In genomic region chr11:116642681-116643578, GRCm38 (mm10) we compare ENCODE assay signal across 8 mouse cellular contexts. TPM values are rescaled to one million over a fixed set of nuclear protein-coding genes. Genes with fewer than 3 reads are reported as not detected.
DNase-seq lines count a peak whose midpoint lies in the region; ATAC-seq lines count a peak whose summit lies in the region.

No protein-coding gene starts in this region.

- H3K4me3 ChIP-seq in forebrain, embryonic 11.5 days (ENCODE audit: low read depth, low read length) = peak overlapping the region; percentile 21; the same call in 1 of the 2 replicates
- H3K4me3 ChIP-seq in heart, embryonic 15.5 days = peak overlapping the region; percentile 12; the same call in 1 of the 2 replicates
- no peak overlapping the region for H3K4me3 ChIP-seq in liver, embryonic 13.5 days (replicated peaks)
- peak overlapping the region; percentile 18; the same call in 1 of the 2 replicates for H3K4me3 ChIP-seq in neural tube, embryonic 12.5 days
- H3K4me3 ChIP-seq in stomach, embryonic 16.5 days (replicated peaks; ENCODE audit: low read length) = no peak overlapping the region

- peak overlapping the region; percentile 58 for H3K4me2 ChIP-seq in forebrain, embryonic 11.5 days (ENCODE audit: low read depth, low read length, severe bottlenecking)
- peak overlapping the region; percentile 50 for H3K4me2 ChIP-seq in heart, embryonic 15.5 days
- peak overlapping the region; percentile 34; the same call in 1 of the 2 replicates for H3K4me2 ChIP-seq in liver, embryonic 13.5 days
- H3K4me2 ChIP-seq in neural tube, embryonic 12.5 days (replicated peaks) = peak overlapping the region; percentile 55
- peak overlapping the region; percentile 36 for H3K4me2 ChIP-seq in stomach, embryonic 16.5 days (ENCODE audit: low read depth, low read length)

- H3K27ac ChIP-seq in forebrain, embryonic 11.5 days (ENCODE audit: low read depth, low read length) = no peak overlapping the region
- H3K27ac ChIP-seq in heart, embryonic 15.5 days = no peak overlapping the region
- H3K27ac ChIP-seq in liver, embryonic 13.5 days = no peak overlapping the region
- H3K27ac ChIP-seq in neural tube, embryonic 12.5 days = no peak overlapping the region
- H3K27ac ChIP-seq in stomach, embryonic 16.5 days (ENCODE audit: low read length) = no peak overlapping the region

- peak; percentile 65 for ATAC-seq in CD4-positive, CD25-positive, alpha-beta regulatory T cell, adult 4 months
- peak; percentile 77 for ATAC-seq in forebrain, embryonic 11.5 days (replicated peaks; ENCODE audit: low FRiP score)
- ATAC-seq in heart, embryonic 15.5 days (replicated peaks; ENCODE audit: insufficient number of reproducible peaks, insufficient read depth, low FRiP score, low read depth) = peak; percentile 36
- ATAC-seq in liver, embryonic 13.5 days (ENCODE audit: low read depth) = peak; percentile 7; the same call in 1 of the 2 replicates
- ATAC-seq in neural tube, embryonic 12.5 days (ENCODE audit: low FRiP score, low read depth) = peak; percentile 79
- ATAC-seq in stomach, embryonic 16.5 days (ENCODE audit: insufficient read depth, low FRiP score) = no peak; the same call in 1 of the 2 replicates

- no peaks in the 10 kb centered on the region for H3K36me3 ChIP-seq in forebrain, embryonic 11.5 days (ENCODE audit: control insufficient read depth, insufficient read depth, low read length)
- H3K36me3 ChIP-seq in heart, embryonic 15.5 days = no peaks in the 10 kb centered on the region
- no peaks in the 10 kb centered on the region for H3K36me3 ChIP-seq in liver, embryonic 13.5 days
- H3K36me3 ChIP-seq in neural tube, embryonic 12.5 days = no peaks in the 10 kb centered on the region
- no peaks in the 10 kb centered on the region for H3K36me3 ChIP-seq in stomach, embryonic 16.5 days (ENCODE audit: control insufficient read depth, insufficient read depth, low read length)

- peak; percentile 72 for DNase-seq in c-Kit-positive CD71-positive TER-119-negative erythroid progenitor cells, embryonic 14.5 days (ENCODE audit: low read depth)
- peak; percentile 96 for DNase-seq in forebrain, embryonic 11.5 days (ENCODE audit: low spot score)
- peak; percentile 86 for DNase-seq in kidney, postnatal 14 days
- DNase-seq in liver, embryonic 13.5 days = peak; percentile 71

- no peaks in the 10 kb centered on the region for H3K27me3 ChIP-seq in forebrain, embryonic 11.5 days (ENCODE audit: control insufficient read depth, insufficient read depth, low read length)
- H3K27me3 ChIP-seq in heart, embryonic 15.5 days = peaks cover 28% of the 10 kb centered on the region
- H3K27me3 ChIP-seq in liver, embryonic 13.5 days = peaks cover 20% of the 10 kb centered on the region
- peaks cover 5% of the 10 kb centered on the region; the same call in 1 of the 2 replicates for H3K27me3 ChIP-seq in neural tube, embryonic 12.5 days (replicated peaks)
- H3K27me3 ChIP-seq in stomach, embryonic 16.5 days (ENCODE audit: control insufficient read depth, insufficient read depth, low read length) = no peaks in the 10 kb centered on the region; the same call in 1 of the 2 replicates

- WGBS in forebrain, embryonic 11.5 days = 39% methylated on average over 14 of the region's 14 CpGs
- 34% methylated on average over 14 of the region's 14 CpGs for WGBS in heart, embryonic 15.5 days
- WGBS in liver, embryonic 13.5 days (ENCODE audit: insufficient replicate concordance) = 29% methylated on average over 14 of the region's 14 CpGs
- 37% methylated on average over 14 of the region's 14 CpGs for WGBS in neural tube, embryonic 12.5 days
- WGBS in stomach, embryonic 16.5 days = 27% methylated on average over 14 of the region's 14 CpGs

- peak overlapping the region; percentile 61 for H3K9ac ChIP-seq in forebrain, embryonic 11.5 days (ENCODE audit: low read length)
- no peak overlapping the region for H3K9ac ChIP-seq in heart, embryonic 15.5 days
- H3K9ac ChIP-seq in liver, embryonic 13.5 days = no peak overlapping the region
- H3K9ac ChIP-seq in neural tube, embryonic 12.5 days = peak overlapping the region; percentile 33; the same call in 1 of the 2 replicates
- no peak overlapping the region; the same call in 1 of the 2 replicates for H3K9ac ChIP-seq in stomach, embryonic 16.5 days (ENCODE audit: low read length)

- peaks cover 6% of the 10 kb centered on the region; the same call in 1 of the 2 replicates for H3K4me1 ChIP-seq in forebrain, embryonic 11.5 days (replicated peaks; ENCODE audit: control insufficient read depth, insufficient read depth, low read length)
- H3K4me1 ChIP-seq in heart, embryonic 15.5 days (replicated peaks) = peaks cover 24% of the 10 kb centered on the region
- peaks cover 25% of the 10 kb centered on the region for H3K4me1 ChIP-seq in liver, embryonic 13.5 days (replicated peaks)
- H3K4me1 ChIP-seq in neural tube, embryonic 12.5 days = peaks cover 15% of the 10 kb centered on the region
- H3K4me1 ChIP-seq in stomach, embryonic 16.5 days (ENCODE audit: control insufficient read depth, insufficient read depth, low read length) = peaks cover 35% of the 10 kb centered on the region

- no peaks in the 10 kb centered on the region for H3K9me3 ChIP-seq in forebrain, embryonic 11.5 days (ENCODE audit: control insufficient read depth, low read length)
- no peaks in the 10 kb centered on the region for H3K9me3 ChIP-seq in heart, embryonic 15.5 days (replicated peaks)
- no peaks in the 10 kb centered on the region for H3K9me3 ChIP-seq in liver, embryonic 13.5 days (replicated peaks)
- no peaks in the 10 kb centered on the region for H3K9me3 ChIP-seq in neural tube, embryonic 12.5 days
- no peaks in the 10 kb centered on the region for H3K9me3 ChIP-seq in stomach, embryonic 16.5 days (replicated peaks; ENCODE audit: control insufficient read depth, low read length)

RNA-seq across cellular contexts. Expression of gene Prcd, which starts 10.4 kb away (rescaled TPM):
- polyA plus RNA-seq in CD4-positive, CD25-positive, alpha-beta regulatory T cell, adult 4 months (2017; shearing (Covaris generic)) = not detected
- polyA plus RNA-seq in forebrain, embryonic 11.5 days (2014; fragmentation: Nextera tagmentation; extraction: Ambion mirVana) = 0.23 and 0.67 TPM in 2 replicates
- 1.3 and 1.4 TPM in 2 replicates for polyA plus RNA-seq in heart, embryonic 15.5 days (2015; fragmentation: Nextera tagmentation; extraction: Ambion mirVana)
- polyA plus RNA-seq in liver, embryonic 13.5 days (2015; fragmentation: Nextera tagmentation; extraction: Ambion mirVana) = 0.31 and 0.33 TPM in 2 replicates
- 0.39 and 0.79 TPM in 2 replicates for polyA plus RNA-seq in neural tube, embryonic 12.5 days (2016; fragmentation: Nextera tagmentation; extraction: Ambion mirVana)
- 1.1 and 1.6 TPM in 2 replicates for polyA plus RNA-seq in stomach, embryonic 16.5 days (2015; fragmentation: Nextera tagmentation; extraction: Ambion mirVana)

RNA-seq across cellular contexts. Expression of gene Cygb, which starts 11.2 kb away (rescaled TPM):
- not detected for polyA plus RNA-seq in CD4-positive, CD25-positive, alpha-beta regulatory T cell, adult 4 months (2017; shearing (Covaris generic))
- 1.7 TPM in 2 replicates for polyA plus RNA-seq in forebrain, embryonic 11.5 days (2014; fragmentation: Nextera tagmentation; extraction: Ambion mirVana)
- 9.1 and 11.6 TPM in 2 replicates for polyA plus RNA-seq in heart, embryonic 15.5 days (2015; fragmentation: Nextera tagmentation; extraction: Ambion mirVana)
- polyA plus RNA-seq in liver, embryonic 13.5 days (2015; fragmentation: Nextera tagmentation; extraction: Ambion mirVana) = 0.60 and 0.70 TPM in 2 replicates
- polyA plus RNA-seq in neural tube, embryonic 12.5 days (2016; fragmentation: Nextera tagmentation; extraction: Ambion mirVana) = 6.7 and 6.9 TPM in 2 replicates
- 19.6 and 24.8 TPM in 2 replicates for polyA plus RNA-seq in stomach, embryonic 16.5 days (2015; fragmentation: Nextera tagmentation; extraction: Ambion mirVana)

RNA-seq across cellular contexts. Expression of gene Rhbdf2, which starts 16.1 kb away (rescaled TPM):
- polyA plus RNA-seq in CD4-positive, CD25-positive, alpha-beta regulatory T cell, adult 4 months (2017; shearing (Covaris generic)) = 1 to 10 TPM; 3.3 to 4.3 TPM
- 2.5 and 2.7 TPM in 2 replicates for polyA plus RNA-seq in forebrain, embryonic 11.5 days (2014; fragmentation: Nextera tagmentation; extraction: Ambion mirVana)
- 6.7 and 10.4 TPM in 2 replicates for polyA plus RNA-seq in heart, embryonic 15.5 days (2015; fragmentation: Nextera tagmentation; extraction: Ambion mirVana)
- 5.8 and 6.6 TPM in 2 replicates for polyA plus RNA-seq in liver, embryonic 13.5 days (2015; fragmentation: Nextera tagmentation; extraction: Ambion mirVana)
- 4.9 and 6.5 TPM in 2 replicates for polyA plus RNA-seq in neural tube, embryonic 12.5 days (2016; fragmentation: Nextera tagmentation; extraction: Ambion mirVana)
- polyA plus RNA-seq in stomach, embryonic 16.5 days (2015; fragmentation: Nextera tagmentation; extraction: Ambion mirVana) = 8.2 and 9.3 TPM in 2 replicates

RNA-seq across cellular contexts. Expression of gene Aanat, which starts 56.7 kb away (rescaled TPM):
- not detected for polyA plus RNA-seq in CD4-positive, CD25-positive, alpha-beta regulatory T cell, adult 4 months (2017; shearing (Covaris generic))
- not detected in 2 replicates for polyA plus RNA-seq in forebrain, embryonic 11.5 days (2014; fragmentation: Nextera tagmentation; extraction: Ambion mirVana)
- polyA plus RNA-seq in heart, embryonic 15.5 days (2015; fragmentation: Nextera tagmentation; extraction: Ambion mirVana) = not detected in 2 replicates
- polyA plus RNA-seq in liver, embryonic 13.5 days (2015; fragmentation: Nextera tagmentation; extraction: Ambion mirVana) = not detected in 2 replicates
- not detected in 2 replicates for polyA plus RNA-seq in neural tube, embryonic 12.5 days (2016; fragmentation: Nextera tagmentation; extraction: Ambion mirVana)
- not detected in 2 replicates for polyA plus RNA-seq in stomach, embryonic 16.5 days (2015; fragmentation: Nextera tagmentation; extraction: Ambion mirVana)

Comparison
In these comparisons a context has a peak if more than half of its experiments do, and no peak if none do; other contexts are left out.
1. H3K4me3 ChIP-seq: peak in forebrain, embryonic 11.5 days (single experiment), heart, embryonic 15.5 days (single experiment) and neural tube, embryonic 12.5 days (single experiment); none in liver, embryonic 13.5 days (single experiment) and stomach, embryonic 16.5 days (single experiment).
2. H3K9ac ChIP-seq: peak in forebrain, embryonic 11.5 days (single experiment) and neural tube, embryonic 12.5 days (single experiment); none in heart, embryonic 15.5 days (single experiment), liver, embryonic 13.5 days (single experiment) and stomach, embryonic 16.5 days (single experiment).
3. Peak in every context shown above with its lines, with median percentiles within 50 percentile points of each other: DNase-seq and H3K4me2 ChIP-seq.